Mouse (Mus musculus) CH12.LX (cell line): ENCODE results near the gene Gm20671. TPM values are rescaled to one million over a fixed set of nuclear protein-coding genes. Genes with fewer than 3 reads are reported as not detected.

Source experiments
- DNase-seq: peaks from one replicate; pipeline ENCODE4 v3.0.0-alpha.2; 2013; ENCODE audit errors: extremely low read depth
- H3K27ac ChIP-seq: 2 replicates; pipeline ENCODE4 v1.5.1; 2012; ENCODE audit warnings: low read depth, mild to moderate bottlenecking, control low read depth, moderate library complexity; ENCODE audit not compliant: insufficient read depth
- H3K27me3 ChIP-seq: replicated peaks from 2 replicates; pipeline ENCODE3; 2012; ENCODE audit warnings: inconsistent platforms
- H3K36me3 ChIP-seq, 2 experiments: replicated peaks in 1 of 2; 2 replicates each; pipeline versions ENCODE3 to v1.6.1; 2012; ENCODE audit warnings: inconsistent platforms in 1 of 2, low read length in 1 of 2, mild to moderate bottlenecking in 1 of 2, mixed read lengths in 1 of 2, moderate library complexity in 1 of 2; ENCODE audit not compliant: control insufficient read depth in 1 of 2, insufficient read depth in 1 of 2
- H3K4me1 ChIP-seq, 2 experiments: 2 replicates each; pipeline ENCODE4 v1.6.1; 2012; ENCODE audit warnings: inconsistent platforms in 1 of 2, moderate library complexity in 1 of 2; ENCODE audit not compliant: insufficient read depth in 2 of 2, control insufficient read depth in 1 of 2
- H3K4me2 ChIP-seq: 2 replicates; pipeline ENCODE4 v1.6.1; 2012; ENCODE audit warnings: low read depth, mild to moderate bottlenecking, control low read depth; ENCODE audit not compliant: poor library complexity, insufficient read depth, severe bottlenecking
- H3K4me3 ChIP-seq, 3 experiments: fragments of 150-350 bp in 1 of 3; sonication (generic) in 1 of 3; replicated peaks in 1 of 3; 2 replicates each; pipeline versions ENCODE3 to v1.5.1; 2011 to 2012; ENCODE audit warnings: low read depth in 2 of 3, low read length in 2 of 3, mild to moderate bottlenecking in 2 of 3, moderate library complexity in 2 of 3, control low read depth in 1 of 3, improper control_type of control experiment in 1 of 3, inconsistent platforms in 1 of 3, mixed read lengths in 1 of 3; ENCODE audit not compliant: poor library complexity in 1 of 3
- H3K79me2 ChIP-seq: replicated peaks from 2 replicates; pipeline ENCODE4 v1.6.1; 2012; ENCODE audit warnings: mild to moderate bottlenecking, moderate library complexity; ENCODE audit not compliant: control insufficient read depth, poor library complexity, insufficient read depth, severe bottlenecking; ENCODE audit errors: extremely low read depth
- H3K9ac ChIP-seq: 2 replicates; pipeline ENCODE4 v1.6.1; 2012; ENCODE audit warnings: low read depth, mild to moderate bottlenecking, control low read depth, moderate library complexity; ENCODE audit not compliant: insufficient read depth
- H3K9me3 ChIP-seq: replicated peaks from 2 replicates; pipeline ENCODE3; 2012; ENCODE audit warnings: low read length, inconsistent platforms, mixed read lengths
- BHLHE40 ChIP-seq: IDR thresholded peaks from 2 replicates; pipeline ENCODE4 v1.6.1; 2011; ENCODE audit warnings: mild to moderate bottlenecking, low read depth, low read length, improper control_type of control experiment
- CHD1 ChIP-seq: IDR thresholded peaks from 2 replicates; pipeline ENCODE4 v1.6.1; 2012; ENCODE audit warnings: low read depth, low read length, improper control_type of control experiment, inconsistent platforms
- CHD2 ChIP-seq: IDR thresholded peaks from 2 replicates; pipeline ENCODE4 v1.6.1; 2011; ENCODE audit warnings: low read length, improper control_type of control experiment
- CTCF ChIP-seq, 2 experiments: IDR thresholded peaks in 1 of 2; conservative IDR thresholded peaks in 1 of 2; 2 replicates each; pipeline ENCODE4 v1.5.1; 2011 to 2012; ENCODE audit warnings: low read depth in 2 of 2, low read length in 2 of 2, improper control_type of control experiment in 1 of 2, inconsistent platforms in 1 of 2, mild to moderate bottlenecking in 1 of 2, moderate library complexity in 1 of 2
- EP300 ChIP-seq: IDR thresholded peaks from 2 replicates; pipeline ENCODE4 v1.6.1; 2011; ENCODE audit warnings: low read length, improper control_type of control experiment
- ETS1 ChIP-seq: conservative IDR thresholded peaks from 2 replicates; pipeline ENCODE4 v1.6.1; 2012; ENCODE audit warnings: low read depth, mild to moderate bottlenecking, inconsistent platforms, low read length, improper control_type of control experiment, moderate library complexity
- KAT2A ChIP-seq: IDR thresholded peaks from 2 replicates; pipeline ENCODE4 v1.6.1; 2012; ENCODE audit warnings: low read length, improper control_type of control experiment, inconsistent platforms; ENCODE audit not compliant: insufficient replicate concordance
- MAX ChIP-seq: IDR thresholded peaks from 2 replicates; pipeline ENCODE4 v1.6.1; 2011; ENCODE audit warnings: low read length, improper control_type of control experiment
- MAZ ChIP-seq: IDR thresholded peaks from 2 replicates; pipeline ENCODE4 v1.6.1; 2012; ENCODE audit warnings: low read depth, mild to moderate bottlenecking, inconsistent platforms, low read length, improper control_type of control experiment, moderate library complexity
- MYC ChIP-seq: IDR thresholded peaks from 2 replicates; pipeline ENCODE4 v1.6.1; 2011; ENCODE audit warnings: low read depth, mild to moderate bottlenecking, improper control_type of control experiment, low read length
- NELFE ChIP-seq: IDR thresholded peaks from 2 replicates; pipeline ENCODE4 v1.6.1; 2011; ENCODE audit warnings: low read depth, low read length, improper control_type of control experiment
- NRF1 ChIP-seq: IDR thresholded peaks from 2 replicates; pipeline ENCODE4 v1.6.1; 2014; ENCODE audit warnings: low read depth, mild to moderate bottlenecking, inconsistent platforms, low read length, improper control_type of control experiment, moderate library complexity
- POLR2A ChIP-seq: IDR thresholded peaks from 2 replicates; pipeline ENCODE4 v1.6.1; 2011; ENCODE audit warnings: low read depth, mild to moderate bottlenecking, improper control_type of control experiment, low read length
- SIN3A ChIP-seq: IDR thresholded peaks from 2 replicates; pipeline ENCODE4 v1.6.1; 2012; ENCODE audit warnings: low read length, improper control_type of control experiment, inconsistent platforms
- SMC3 ChIP-seq: IDR thresholded peaks from 2 replicates; pipeline ENCODE4 v1.6.1; 2011; ENCODE audit warnings: low read depth, low read length, improper control_type of control experiment
- TBP ChIP-seq: conservative IDR thresholded peaks from 2 replicates; pipeline ENCODE4 v1.6.1; 2011; ENCODE audit warnings: low read depth, low read length, improper control_type of control experiment
- TCF12 ChIP-seq: IDR thresholded peaks from 2 replicates; pipeline ENCODE4 v1.6.1; 2014; ENCODE audit warnings: low read depth, mild to moderate bottlenecking, inconsistent platforms, low read length, improper control_type of control experiment
- ZC3H11A ChIP-seq: IDR thresholded peaks from 2 replicates; pipeline ENCODE4 v1.6.1; 2012; ENCODE audit warnings: low read depth, mild to moderate bottlenecking, inconsistent platforms, low read length, improper control_type of control experiment
- ZMIZ1 ChIP-seq: IDR thresholded peaks from 2 replicates; pipeline ENCODE4 v1.6.1; 2012; ENCODE audit warnings: low read depth, mild to moderate bottlenecking, inconsistent platforms, low read length, improper control_type of control experiment
- dilution Hi-C: fragments of 300-500 bp; cut with MboI; formaldehyde crosslinking; loops from 2 replicates; pipeline ENCODE4 v1.14.3; 2020; ENCODE audit warnings: low sequenced_read_pairs; ENCODE audit not compliant: extremely low pct_unique_long_range_greater_than_20kb, extremely low pct_ligation_motif_present
- in situ Hi-C: fragments of 300-500 bp; cut with MboI; formaldehyde crosslinking; loops from 3 replicates; pipeline ENCODE4 v1.14.3; 2019; ENCODE audit warnings: low sequenced_read_pairs, low pct_ligation_motif_present, low pct_unique_long_range_greater_than_20kb, mixed read lengths
- polyA plus RNA-seq: library from polyadenylated mRNA; unstranded; fragments of >175 nt; gene quantifications from 2 replicates; pipeline ENCODE4 v1.2.1, GENCODE M21; 2012; ENCODE audit warnings: low read depth; ENCODE audit not compliant: insufficient read length
- total RNA-seq, 2 experiments: library from RNA; depleted of rRNA; stranded (reverse); fragments of 300-350 nt in 1 of 2; fragments of >200 nt in 1 of 2; gene quantifications; 2 replicates each; pipeline ENCODE4 v1.2.3; 2012 to 2014

Gm20671 gene
- total and polyA plus RNA-seq, 3 experiments: 0.81 TPM; not detected in 2

DNA sequence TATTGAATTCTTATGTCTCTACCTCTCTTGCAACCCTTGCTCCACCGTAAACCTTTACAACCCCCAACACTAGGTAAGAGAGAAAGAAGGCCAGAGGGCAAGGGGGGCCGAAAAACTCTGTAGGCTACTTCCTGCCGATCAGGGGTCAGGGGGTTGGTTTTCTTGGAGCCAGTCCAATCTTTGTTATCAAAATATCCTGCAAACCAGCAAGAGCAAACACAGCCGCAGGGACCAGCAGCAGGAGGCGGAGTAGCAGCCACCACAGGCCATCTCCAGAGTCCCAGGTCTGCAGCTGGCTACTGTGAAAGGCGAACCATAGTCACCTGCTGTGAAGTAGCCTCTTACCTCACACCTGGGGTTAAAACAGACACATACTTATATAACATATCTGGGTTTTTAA is 108.0 kb downstream of the Gm20671 start:
- no peaks in the 10 kb centered on the region for H3K79me2 ChIP-seq
- no peak overlapping the region for H3K4me2 ChIP-seq
- no peaks in the 10 kb centered on the region for H3K27me3 ChIP-seq
- no peak overlapping the region for H3K27ac ChIP-seq
- H3K4me1 ChIP-seq: peaks cover 0 to 4% of the 10 kb centered on the region in 2 experiments; a peak in 2 of 4 replicates
- no peak overlapping the region for H3K9ac ChIP-seq
- dilution Hi-C loops: no loop called here
- TF ChIP-seq MAX: no peak
- no peak for TF ChIP-seq POLR2A
- no peak for TF ChIP-seq TBP
- no peak for TF ChIP-seq NRF1
- no peak for TF ChIP-seq ZC3H11A
- no peak for TF ChIP-seq ETS1
- TF ChIP-seq CHD1: no peak
- TF ChIP-seq SIN3A: no peak
- no peak for TF ChIP-seq TCF12
- no peak for TF ChIP-seq CHD2
- TF ChIP-seq NELFE: no peak
- in situ Hi-C loops: no loop called here
- H3K9me3 ChIP-seq: no peaks in the 10 kb centered on the region
- H3K4me3 ChIP-seq: no peak overlapping the region
- no peak for DNase-seq
- H3K36me3 ChIP-seq: no peaks in the 10 kb centered on the region

DNA sequence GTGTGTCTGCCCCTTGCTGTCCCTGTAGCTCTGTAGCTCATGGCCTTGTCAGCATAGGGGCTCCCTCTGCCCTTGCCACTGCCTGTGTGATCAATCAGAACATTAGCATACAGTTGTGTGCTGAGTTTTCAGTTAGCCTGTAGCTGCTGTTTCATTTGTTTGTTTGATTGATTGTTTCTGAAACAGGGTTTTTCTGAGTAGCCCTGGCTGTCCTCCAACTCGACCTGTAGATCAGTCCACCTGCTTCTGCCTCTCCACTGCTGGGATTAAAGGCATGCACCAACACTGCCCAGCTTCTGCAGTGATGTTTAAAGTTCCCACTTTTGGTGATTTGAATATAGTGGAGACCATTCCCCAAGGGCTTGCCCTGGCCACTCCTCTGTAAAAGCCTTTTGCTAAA is 109.2 kb downstream of the Gm20671 start:
- H3K27ac ChIP-seq: no peak overlapping the region
- in situ Hi-C loops (no loop called here), dilution Hi-C loops (no loop called here)
- H3K36me3 ChIP-seq: no peaks in the 10 kb centered on the region
- H3K79me2 ChIP-seq: no peaks in the 10 kb centered on the region
- peaks cover 0 to 4% of the 10 kb centered on the region in 2 experiments; a peak in 2 of 4 replicates for H3K4me1 ChIP-seq
- TF ChIP-seq TBP (no peak), CHD1 (no peak), MAX (no peak), EP300 (no peak), POLR2A (no peak), SMC3 (no peak), CTCF (conservative IDR thresholded peaks at IDR 0.05 in 1 of 2, IDR thresholded peaks at IDR 0.05 in 1 of 2; ENCODE audit: low read depth in 2 of 2, low read length in 2 of 2) (no peak), BHLHE40 (no peak), TCF12 (no peak), MYC (no peak), MAZ (no peak), CHD2 (no peak), ZMIZ1 (no peak), KAT2A (no peak)
- H3K27me3 ChIP-seq: no peaks in the 10 kb centered on the region
- H3K9ac ChIP-seq: no peak overlapping the region
- H3K4me3 ChIP-seq: no peak overlapping the region
- H3K4me2 ChIP-seq: no peak overlapping the region
- DNase-seq: no peak
- peaks cover 8% of the 10 kb centered on the region for H3K9me3 ChIP-seq
